Mouse (Mus musculus) myocyte (in vitro differentiated cells): ENCODE results near the gene Bud23. TPM values are rescaled to one million over a fixed set of nuclear protein-coding genes. Genes with fewer than 3 reads are reported as not detected.
"Not testable (repeated sequence)": the region's sequence is repeated elsewhere in the genome, so short reads cannot be mapped to it uniquely, and the experiment has no call there.

Experiments
- H3K27me3 ChIP-seq: one replicate; pipeline ENCODE4 v1.6.1; 2011; ENCODE audit not compliant: control insufficient read depth, insufficient read depth, insufficient read length
- H3K36me3 ChIP-seq: one replicate; pipeline ENCODE4 v1.6.1; 2011; ENCODE audit not compliant: control insufficient read depth, insufficient read depth
- H3K4me2 ChIP-seq: one replicate; pipeline ENCODE4 v1.6.1; 2011; ENCODE audit warnings: low read depth, control low read depth
- H3K4me3 ChIP-seq: one replicate; pipeline ENCODE4 v1.5.1; 2011; ENCODE audit warnings: mild to moderate bottlenecking, control low read depth, moderate library complexity
- H3K79me2 ChIP-seq: one replicate; pipeline ENCODE4 v1.6.1; 2011; ENCODE audit not compliant: control insufficient read depth, insufficient read depth
- H3ac ChIP-seq: one replicate; pipeline ENCODE4 v1.6.1; 2011; ENCODE audit not compliant: control insufficient read depth, insufficient read length
- CEBPB ChIP-seq: IDR thresholded peaks from 2 replicates; pipeline ENCODE4 v1.6.1; 2011; ENCODE audit warnings: mild to moderate bottlenecking, moderate library complexity; ENCODE audit not compliant: poor library complexity, insufficient read depth, severe bottlenecking
- E2F4 ChIP-seq: IDR thresholded peaks from one replicate; pipeline ENCODE4 v1.6.1; 2011; ENCODE audit warnings: mild to moderate bottlenecking, control low read depth, moderate library complexity; ENCODE audit not compliant: insufficient read depth
- MAX ChIP-seq: IDR thresholded peaks from one replicate; pipeline ENCODE4 v1.6.1; 2011; ENCODE audit warnings: low read depth, mild to moderate bottlenecking, control low read depth
- MYOD1 ChIP-seq, 3 experiments: IDR thresholded peaks; one replicate each; pipeline ENCODE4 v1.6.1; 2011; ENCODE audit warnings: control low read depth in 2 of 3, low read depth in 2 of 3, mild to moderate bottlenecking in 2 of 3, moderate library complexity in 1 of 3; ENCODE audit not compliant: insufficient read length in 2 of 3, control insufficient read depth in 1 of 3
- MYOG ChIP-seq, 3 experiments: IDR thresholded peaks; one replicate each; pipeline ENCODE4 v1.6.1; 2011; ENCODE audit warnings: control low read depth in 2 of 3, low read depth in 2 of 3, mild to moderate bottlenecking in 2 of 3; ENCODE audit not compliant: insufficient read length in 2 of 3, control insufficient read depth in 1 of 3, insufficient read depth in 1 of 3
- POLR2A ChIP-seq: IDR thresholded peaks from one replicate; pipeline ENCODE4 v1.6.1; 2011; ENCODE audit warnings: low read depth, mild to moderate bottlenecking, control low read depth, moderate library complexity; ENCODE audit not compliant: insufficient read length
- POLR2AphosphoS2 ChIP-seq: IDR thresholded peaks from one replicate; pipeline ENCODE4 v1.6.1; 2011; ENCODE audit warnings: low read depth, control low read depth; ENCODE audit not compliant: insufficient read length
- REST ChIP-seq: IDR thresholded peaks from one replicate; pipeline ENCODE4 v1.6.1; 2011; ENCODE audit warnings: mild to moderate bottlenecking, control low read depth, moderate library complexity; ENCODE audit not compliant: insufficient read depth, insufficient read length
- SRF ChIP-seq: IDR thresholded peaks from one replicate; pipeline ENCODE4 v1.6.1; 2011; ENCODE audit warnings: low read depth; ENCODE audit not compliant: control insufficient read depth, insufficient read length
- TCF12 ChIP-seq: IDR thresholded peaks from one replicate; pipeline ENCODE4 v1.6.1; 2011; ENCODE audit warnings: mild to moderate bottlenecking, control low read depth; ENCODE audit not compliant: poor library complexity, insufficient read depth, severe bottlenecking
- TCF3 ChIP-seq: IDR thresholded peaks from one replicate; pipeline ENCODE4 v1.6.1; 2011; ENCODE audit warnings: low read depth, control low read depth; ENCODE audit not compliant: insufficient read length
- USF1 ChIP-seq: IDR thresholded peaks from one replicate; pipeline ENCODE4 v1.6.1; 2011; ENCODE audit warnings: low read depth, mild to moderate bottlenecking, control low read depth, moderate library complexity
- polyA plus RNA-seq: library from polyadenylated mRNA; unstranded; fragments of >200 nt; fragmentation: generic; extraction: Trizol; gene quantifications from one replicate; pipeline ENCODE4 v1.2.1, GENCODE M21; 2012; ENCODE audit warnings: missing spikeins

The Bud23 gene
- polyA plus RNA-seq, 1 experiment: 51.8 TPM

GRCm38 (mm10) chr5:135053356-135053755 is 11.4 kb downstream of the Bud23 start:
- Histone ChIP-seq H3K27me3 (no peaks in the 10 kb centered on the region), H3K79me2 (no peaks in the 10 kb centered on the region), H3ac (no peak overlapping the region), H3K36me3 (peaks cover 4% of the 10 kb centered on the region), H3K4me2 (no peak overlapping the region), H3K4me3 (no peak overlapping the region)
- TF ChIP-seq POLR2A (no peak), MYOD1 (IDR thresholded peaks at IDR 0.05; ENCODE audit: control insufficient read depth in 1 of 3, insufficient read length in 2 of 3, low read depth in 2 of 3) (no peak), MYOG (IDR thresholded peaks at IDR 0.05; ENCODE audit: control insufficient read depth in 1 of 3, insufficient read depth in 1 of 3, insufficient read length in 2 of 3, low read depth in 2 of 3) (no peak), USF1 (no peak), MAX (no peak), E2F4 (no peak), TCF3 (no peak), TCF12 (no peak), REST (no peak), CEBPB (no peak), SRF (no peak), POLR2AphosphoS2 (no peak)

GRCm38 (mm10) chr5:135049268-135049667 is 15.5 kb downstream of the Bud23 start:
- not testable (repeated sequence) for H3ac ChIP-seq, H3K79me2 ChIP-seq, H3K27me3 ChIP-seq, H3K4me3 ChIP-seq, H3K4me2 ChIP-seq, H3K36me3 ChIP-seq

- Histone ChIP-seq H3K27me3 (no peaks in the 10 kb centered on the region), H3K79me2 (no peaks in the 10 kb centered on the region), H3K4me3 (no peak overlapping the region), H3K36me3 (no peaks in the 10 kb centered on the region), H3ac (no peak overlapping the region), H3K4me2 (no peak overlapping the region)
- TF ChIP-seq SRF (no peak), TCF3 (no peak), TCF12 (no peak), MYOG (IDR thresholded peaks at IDR 0.05; ENCODE audit: control insufficient read depth in 1 of 3, insufficient read depth in 1 of 3, insufficient read length in 2 of 3, low read depth in 2 of 3) (no peak), MYOD1 (IDR thresholded peaks at IDR 0.05; ENCODE audit: control insufficient read depth in 1 of 3, insufficient read length in 2 of 3, low read depth in 2 of 3) (no peak), POLR2AphosphoS2 (no peak), POLR2A (no peak), E2F4 (no peak), MAX (no peak), CEBPB (no peak), USF1 (no peak), REST (no peak)
Measured at GRCm38 (mm10) chr5:135048539-135048938, 16.2 kb downstream of the Bud23 start.

GRCm38 (mm10) chr5:135044575-135044974 is 20.2 kb downstream of the Bud23 start:
- no peaks in the 10 kb centered on the region for H3K27me3 ChIP-seq
- H3K79me2 ChIP-seq: no peaks in the 10 kb centered on the region
- no peak overlapping the region for H3K4me3 ChIP-seq
- no peak for TF ChIP-seq MYOD1 (IDR thresholded peaks at IDR 0.05; ENCODE audit: control insufficient read depth in 1 of 3, insufficient read length in 2 of 3, low read depth in 2 of 3)
- no peak for TF ChIP-seq MAX
- no peak for TF ChIP-seq SRF
- TF ChIP-seq USF1: no peak
- no peak for TF ChIP-seq MYOG (IDR thresholded peaks at IDR 0.05; ENCODE audit: control insufficient read depth in 1 of 3, insufficient read depth in 1 of 3, insufficient read length in 2 of 3, low read depth in 2 of 3)
- no peak for TF ChIP-seq CEBPB
- TF ChIP-seq POLR2AphosphoS2: no peak
- TF ChIP-seq TCF3: no peak
- TF ChIP-seq TCF12: no peak
- TF ChIP-seq POLR2A: no peak
- TF ChIP-seq REST: no peak
- TF ChIP-seq E2F4: no peak
- no peak overlapping the region for H3K4me2 ChIP-seq
- no peaks in the 10 kb centered on the region for H3K36me3 ChIP-seq
- H3ac ChIP-seq: no peak overlapping the region

- H3K79me2 ChIP-seq: no peaks in the 10 kb centered on the region
- H3K27me3 ChIP-seq: no peaks in the 10 kb centered on the region
- TF ChIP-seq E2F4 (no peak), TCF3 (no peak), USF1 (no peak), POLR2AphosphoS2 (no peak), TCF12 (no peak), CEBPB (no peak), POLR2A (no peak), MAX (no peak), MYOD1 (IDR thresholded peaks at IDR 0.05; ENCODE audit: control insufficient read depth in 1 of 3, insufficient read length in 2 of 3, low read depth in 2 of 3) (no peak), SRF (no peak), REST (no peak), MYOG (IDR thresholded peaks at IDR 0.05; ENCODE audit: control insufficient read depth in 1 of 3, insufficient read depth in 1 of 3, insufficient read length in 2 of 3, low read depth in 2 of 3) (no peak)
- no peaks in the 10 kb centered on the region for H3K36me3 ChIP-seq
- no peak overlapping the region for H3K4me2 ChIP-seq
- H3ac ChIP-seq: no peak overlapping the region
- H3K4me3 ChIP-seq: no peak overlapping the region
Measured at GRCm38 (mm10) chr5:135042105-135042788, 22.5 kb downstream of the Bud23 start.
